Mouse (Mus musculus) liver, embryonic 12.5 days (tissue): ENCODE measurements around the gene Slc38a10. TPM values are rescaled to one million over a fixed set of nuclear protein-coding genes. Genes with fewer than 3 reads are reported as not detected.

Source experiments
- ATAC-seq: fragments of 200-750 bp; cut with Nextera tagmentation; 2 replicates; pipeline ENCODE4 v1.8.0; 2017; ENCODE audit warnings: moderate number of reproducible peaks, mild to moderate bottlenecking, moderate library complexity
- H3K27ac ChIP-seq: fragments of 300-500 bp; sonication (generic); 2 replicates; pipeline ENCODE4 v1.5.1; 2016; ENCODE audit warnings: mild to moderate bottlenecking
- H3K27me3 ChIP-seq: fragments of 300-500 bp; sonication (generic); replicated peaks from 2 replicates; pipeline ENCODE4 v1.6.1; 2016; ENCODE audit warnings: mild to moderate bottlenecking, moderate library complexity
- H3K36me3 ChIP-seq: fragments of 300-500 bp; sonication (generic); 2 replicates; pipeline ENCODE4 v1.6.1; 2016; ENCODE audit warnings: mild to moderate bottlenecking, moderate library complexity
- H3K4me1 ChIP-seq: fragments of 300-500 bp; sonication (generic); 2 replicates; pipeline ENCODE4 v1.6.1; 2016
- H3K4me2 ChIP-seq: fragments of 300-500 bp; sonication (generic); 2 replicates; pipeline ENCODE4 v1.6.1; 2016; ENCODE audit warnings: mild to moderate bottlenecking, moderate library complexity
- H3K4me3 ChIP-seq: fragments of 300-500 bp; sonication (generic); 2 replicates; pipeline ENCODE4 v1.5.1; 2016; ENCODE audit warnings: mild to moderate bottlenecking, moderate library complexity
- H3K9ac ChIP-seq: fragments of 300-500 bp; sonication (generic); 2 replicates; pipeline ENCODE4 v1.6.1; 2016; ENCODE audit warnings: mild to moderate bottlenecking, moderate library complexity
- H3K9me3 ChIP-seq: fragments of 300-500 bp; sonication (generic); replicated peaks from 2 replicates; pipeline ENCODE4 v1.6.1; 2016; ENCODE audit warnings: mild to moderate bottlenecking, moderate library complexity
- WGBS: fragments of 180-500 bp; shearing (Covaris S2); methylation state at CpG from one replicate; pipeline ENCODE4 v1.1.7; 2016; ENCODE audit not compliant: insufficient replicate concordance; 5-methylcytosine and 5-hydroxymethylcytosine counted together
- polyA plus RNA-seq: library from polyadenylated mRNA; unstranded; fragments of >200 nt; fragmentation: Nextera tagmentation; extraction: Ambion mirVana; gene quantifications from 2 replicates; pipeline ENCODE4 v1.2.1, GENCODE M21; 2016

Slc38a10 gene
- polyA plus RNA-seq, 1 experiment from 2014 or later: 55.2 TPM

- 28% methylated on average over 21 of the region's 21 CpGs for WGBS
- no peaks in the 10 kb centered on the region for H3K36me3 ChIP-seq
- no peak overlapping the region for H3K27ac ChIP-seq
- H3K4me1 ChIP-seq: peaks cover 24% of the 10 kb centered on the region
- H3K27me3 ChIP-seq: peaks cover 11% of the 10 kb centered on the region; the same call in 1 of the 2 replicates
- no peak overlapping the region for H3K4me3 ChIP-seq
- no peaks in the 10 kb centered on the region for H3K9me3 ChIP-seq
- ATAC-seq: peak; percentile 41; the same call in 1 of the 2 replicates
- H3K9ac ChIP-seq: no peak overlapping the region
- H3K4me2 ChIP-seq: peak overlapping the region; percentile 49
These were observed 18.3 kb upstream of the Slc38a10 start for GRCm38 (mm10) chr11:120169208-120169992.

- ATAC-seq: no peak
- Histone ChIP-seq H3K9me3 (no peaks in the 10 kb centered on the region), H3K27me3 (peaks cover 5% of the 10 kb centered on the region; the same call in 1 of the 2 replicates), H3K36me3 (no peaks in the 10 kb centered on the region), H3K4me2 (no peak overlapping the region), H3K4me1 (peaks cover 28% of the 10 kb centered on the region), H3K9ac (no peak overlapping the region), H3K27ac (no peak overlapping the region), H3K4me3 (no peak overlapping the region)
- WGBS: 77% methylated on average over 8 of the region's 8 CpGs
These were observed 17.4 kb upstream of the Slc38a10 start for GRCm38 (mm10) chr11:120168516-120168915.

DNA sequence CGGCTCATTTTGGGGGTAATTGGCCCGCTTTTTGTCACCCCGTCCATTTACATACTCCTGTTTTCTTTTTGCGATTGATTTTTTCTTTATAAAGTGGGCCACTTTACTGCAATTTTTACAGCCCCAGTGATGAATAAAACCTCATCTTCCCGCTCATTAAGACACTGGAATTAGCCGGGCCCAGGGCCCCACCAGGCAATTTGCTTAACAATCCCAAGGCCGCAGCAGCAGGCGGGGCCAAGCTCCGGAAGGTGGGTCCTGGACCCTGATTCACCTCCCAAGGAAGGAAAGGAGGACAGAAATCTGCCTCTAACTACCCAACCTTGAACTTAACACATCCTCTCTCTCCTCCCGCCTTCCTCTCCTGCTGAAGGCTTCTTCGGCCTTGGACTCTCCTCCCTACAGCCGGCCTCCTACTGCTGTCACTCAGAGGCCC is 16.8 kb upstream of the Slc38a10 start:
- Histone ChIP-seq H3K27ac (no peak overlapping the region), H3K36me3 (no peaks in the 10 kb centered on the region), H3K27me3 (no peaks in the 10 kb centered on the region; the same call in 1 of the 2 replicates), H3K9ac (no peak overlapping the region), H3K4me2 (no peak overlapping the region), H3K9me3 (no peaks in the 10 kb centered on the region), H3K4me3 (no peak overlapping the region), H3K4me1 (peaks cover 28% of the 10 kb centered on the region)
- 63% methylated on average over 12 of the region's 12 CpGs for WGBS
- ATAC-seq: no peak

DNA sequence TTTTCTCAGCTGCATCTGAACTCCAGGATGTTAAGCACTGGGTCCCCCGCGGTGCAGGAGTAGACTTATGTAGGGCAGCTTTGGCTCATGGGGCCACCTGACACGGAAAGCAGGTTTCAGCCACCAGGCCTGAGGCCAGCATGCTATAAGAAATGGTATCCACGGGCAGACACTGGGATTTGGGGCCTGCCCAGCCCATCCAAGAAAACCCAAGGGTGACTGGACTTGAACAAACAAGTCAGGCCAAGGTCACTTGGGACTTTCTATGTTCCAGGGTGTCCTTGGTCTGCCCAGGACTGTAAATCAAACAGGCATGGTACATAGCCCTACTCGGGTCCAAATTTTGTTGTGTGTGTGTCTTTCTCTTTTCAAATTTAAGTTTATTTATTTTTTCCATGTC is 15.9 kb upstream of the Slc38a10 start:
- WGBS: 57% methylated on average over 5 of the region's 5 CpGs
- Histone ChIP-seq H3K4me3 (no peak overlapping the region), H3K27me3 (no peaks in the 10 kb centered on the region; the same call in 1 of the 2 replicates), H3K4me1 (peaks cover 28% of the 10 kb centered on the region), H3K27ac (no peak overlapping the region), H3K9me3 (no peaks in the 10 kb centered on the region), H3K9ac (no peak overlapping the region), H3K4me2 (no peak overlapping the region), H3K36me3 (no peaks in the 10 kb centered on the region)
- no peak for ATAC-seq

GRCm38 (mm10) chr11:120164471-120165261 is 13.5 kb upstream of the Slc38a10 start:
- Histone ChIP-seq H3K27ac (no peak overlapping the region), H3K4me1 (peaks cover 26% of the 10 kb centered on the region), H3K4me2 (no peak overlapping the region), H3K9ac (no peak overlapping the region), H3K4me3 (no peak overlapping the region), H3K27me3 (no peaks in the 10 kb centered on the region), H3K9me3 (no peaks in the 10 kb centered on the region), H3K36me3 (no peaks in the 10 kb centered on the region)
- WGBS: 54% methylated on average over 17 of the region's 17 CpGs
- no peak for ATAC-seq

GRCm38 (mm10) chr11:120164028-120164427 is 12.9 kb upstream of the Slc38a10 start:
- Histone ChIP-seq H3K9me3 (no peaks in the 10 kb centered on the region), H3K4me1 (peaks cover 26% of the 10 kb centered on the region), H3K4me3 (no peak overlapping the region), H3K27ac (no peak overlapping the region), H3K36me3 (no peaks in the 10 kb centered on the region), H3K27me3 (no peaks in the 10 kb centered on the region), H3K9ac (no peak overlapping the region), H3K4me2 (no peak overlapping the region)
- no peak for ATAC-seq
- 60% methylated on average over 5 of the region's 5 CpGs for WGBS

GRCm38 (mm10) chr11:120163207-120163606 is 12.1 kb upstream of the Slc38a10 start:
- no peak for ATAC-seq
- Histone ChIP-seq H3K4me1 (peaks cover 33% of the 10 kb centered on the region), H3K36me3 (no peaks in the 10 kb centered on the region), H3K27me3 (no peaks in the 10 kb centered on the region), H3K9ac (no peak overlapping the region), H3K4me2 (no peak overlapping the region), H3K27ac (no peak overlapping the region), H3K4me3 (no peak overlapping the region), H3K9me3 (no peaks in the 10 kb centered on the region)
- 80% methylated on average over 3 of the region's 3 CpGs for WGBS

- no peak overlapping the region for H3K4me3 ChIP-seq
- 73% methylated on average over 4 of the region's 4 CpGs for WGBS
- H3K27ac ChIP-seq: no peak overlapping the region
- H3K27me3 ChIP-seq: no peaks in the 10 kb centered on the region
- H3K4me1 ChIP-seq: peaks cover 39% of the 10 kb centered on the region
- H3K4me2 ChIP-seq: no peak overlapping the region
- ATAC-seq: no peak
- H3K36me3 ChIP-seq: no peaks in the 10 kb centered on the region
- H3K9me3 ChIP-seq: no peaks in the 10 kb centered on the region
- H3K9ac ChIP-seq: no peak overlapping the region
These were observed 10.1 kb upstream of the Slc38a10 start for GRCm38 (mm10) chr11:120161245-120161644.

- no peaks in the 10 kb centered on the region for H3K27me3 ChIP-seq
These were observed 9.3 kb upstream of the Slc38a10 start for GRCm38 (mm10) chr11:120160478-120160877.

DNA sequence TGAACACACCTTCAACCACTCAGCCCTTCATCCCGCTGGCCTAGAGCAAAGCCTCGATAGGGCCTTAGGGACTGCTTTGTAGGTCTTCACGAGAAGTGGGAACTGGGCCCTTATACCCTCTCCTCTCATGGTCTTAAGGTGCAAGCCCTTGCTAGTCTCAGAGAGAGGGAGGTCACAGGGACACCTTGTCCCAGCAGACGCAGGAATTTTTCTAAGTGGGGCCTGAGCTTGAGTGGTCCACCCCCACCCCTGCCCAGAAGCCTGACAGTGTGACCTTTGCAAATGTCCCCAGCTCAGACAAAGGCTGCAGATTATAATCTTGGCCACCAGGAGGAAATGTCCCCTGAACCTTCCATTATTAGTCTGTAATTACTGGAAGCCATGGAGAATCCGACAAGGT is 8.5 kb upstream of the Slc38a10 start:
- Histone ChIP-seq H3K4me1 (peaks cover 38% of the 10 kb centered on the region), H3K4me3 (no peak overlapping the region), H3K27ac (no peak overlapping the region), H3K9me3 (no peaks in the 10 kb centered on the region), H3K9ac (no peak overlapping the region), H3K27me3 (no peaks in the 10 kb centered on the region), H3K4me2 (no peak overlapping the region), H3K36me3 (no peaks in the 10 kb centered on the region)
- ATAC-seq: no peak
- WGBS: 39% methylated on average over 5 of the region's 5 CpGs

More at GRCm38 (mm10) chr11:120160478-120160877, 9.3 kb upstream of the Slc38a10 start:
- H3K27ac ChIP-seq: no peak overlapping the region
- H3K9me3 ChIP-seq: no peaks in the 10 kb centered on the region
- H3K36me3 ChIP-seq: no peaks in the 10 kb centered on the region
- no peak overlapping the region for H3K4me2 ChIP-seq
- 59% methylated on average over 4 of the region's 4 CpGs for WGBS
- H3K9ac ChIP-seq: no peak overlapping the region
- ATAC-seq: no peak
- H3K4me1 ChIP-seq: peaks cover 39% of the 10 kb centered on the region
- no peak overlapping the region for H3K4me3 ChIP-seq

DNA sequence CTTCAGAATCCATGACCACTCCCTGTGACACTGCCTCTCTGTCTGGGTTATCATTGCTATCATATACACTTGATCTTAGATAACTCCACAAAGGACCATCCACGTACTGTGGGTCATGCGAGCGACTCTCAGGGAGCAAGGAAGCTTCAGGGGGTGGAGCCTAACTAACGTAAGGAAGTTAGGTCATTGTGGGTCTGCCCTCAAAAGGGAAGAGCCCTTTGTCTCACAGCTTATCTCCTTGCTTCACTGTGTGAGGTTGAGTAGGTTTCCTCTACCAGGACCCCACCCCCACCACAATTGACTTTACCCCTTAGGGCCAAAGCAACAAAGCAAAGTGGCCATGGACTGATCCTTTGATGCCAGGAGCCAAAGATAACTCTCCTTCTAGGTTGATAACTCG is 7.7 kb upstream of the Slc38a10 start:
- Histone ChIP-seq H3K27me3 (no peaks in the 10 kb centered on the region), H3K36me3 (no peaks in the 10 kb centered on the region), H3K4me1 (peaks cover 31% of the 10 kb centered on the region), H3K4me2 (peak overlapping the region; percentile 28), H3K9ac (no peak overlapping the region), H3K27ac (peak overlapping the region; percentile 43; the same call in 1 of the 2 replicates), H3K4me3 (no peak overlapping the region), H3K9me3 (no peaks in the 10 kb centered on the region)
- 4% methylated on average over 5 of the region's 5 CpGs for WGBS
- peak; percentile 63 for ATAC-seq
